8 mouse cellular contexts compared by ENCODE assay signal in the genomic region with DNA sequence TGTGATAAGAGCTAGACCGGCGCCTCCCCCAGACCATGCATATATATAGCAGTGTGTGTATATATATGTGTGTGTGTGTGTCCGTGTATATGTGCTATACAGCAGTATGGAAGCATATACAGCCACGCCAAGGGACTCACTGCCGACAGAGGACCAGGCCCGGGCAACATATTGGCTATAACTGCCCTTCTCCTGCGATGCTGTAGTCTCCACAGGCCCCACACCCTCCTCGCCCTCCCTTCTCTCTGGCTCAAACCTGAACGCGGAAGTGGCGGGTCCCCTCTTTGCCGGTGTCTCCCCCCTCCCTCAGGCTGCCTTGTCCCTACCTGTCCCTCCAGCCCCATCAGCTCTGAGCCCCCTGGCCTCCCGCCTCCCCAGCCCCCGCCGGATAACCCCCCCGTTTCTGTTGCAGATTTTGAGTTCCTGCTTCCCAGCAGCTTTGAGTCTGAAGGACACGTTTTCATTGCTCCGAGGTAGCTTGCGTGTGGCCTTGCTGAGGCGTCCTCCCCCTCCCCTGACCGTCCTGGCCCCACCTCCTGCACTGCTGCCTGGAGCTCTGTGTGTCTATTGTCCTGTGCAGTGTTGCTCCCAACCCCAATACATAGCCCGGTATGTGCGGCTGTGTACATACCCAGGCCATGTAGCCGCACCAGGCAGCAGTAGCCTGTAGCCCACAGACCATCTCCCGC. TPM values are rescaled to one million over a fixed set of nuclear protein-coding genes. Genes with fewer than 3 reads are reported as not detected.
DNase-seq lines count a peak whose midpoint lies in the region; ATAC-seq lines count a peak whose summit lies in the region.

No protein-coding gene starts in this region.

- H3K4me1 ChIP-seq in hindbrain, embryonic 11.5 days (replicated peaks; ENCODE audit: control insufficient read depth, insufficient read depth, low read length): peaks cover 8% of the 10 kb centered on the region

- peak overlapping the region; percentile 7; the same call in 1 of the 2 replicates for H3K4me2 ChIP-seq in hindbrain, embryonic 11.5 days (replicated peaks; ENCODE audit: low read depth, low read length)

- no peaks in the 10 kb centered on the region for H3K9me3 ChIP-seq in hindbrain, embryonic 11.5 days (ENCODE audit: control insufficient read depth, low read length)

- ATAC-seq in hindbrain, embryonic 11.5 days (ENCODE audit: low FRiP score): peak; percentile 52; the same call in 1 of the 2 replicates
- ATAC-seq in megakaryocyte progenitor cell, adult 5-6 weeks (replicated peaks; ENCODE audit: poor library complexity): peak; percentile 36

- no peak overlapping the region for H3K27ac ChIP-seq in hindbrain, embryonic 11.5 days (ENCODE audit: low read depth, low read length)

- 25% methylated on average over 25 of the region's 25 CpGs for WGBS in hindbrain, embryonic 11.5 days

- no peaks in the 10 kb centered on the region for H3K36me3 ChIP-seq in hindbrain, embryonic 11.5 days (ENCODE audit: control insufficient read depth, insufficient read depth, low read length)

- no peak overlapping the region for H3K4me3 ChIP-seq in hindbrain, embryonic 11.5 days (ENCODE audit: low read depth, low read length)

- peak; percentile 40 for DNase-seq in embryo, embryonic 10 days (ENCODE audit: low spot score)
- no peak for DNase-seq in embryo, embryonic 10.5 days (ENCODE audit: low spot score)
- DNase-seq in R1 (ENCODE audit: low read depth, low spot score): peak; percentile 68
- DNase-seq in hindbrain, embryonic 11.5 days (ENCODE audit: low spot score): no peak
- peak; percentile 72 for DNase-seq in thymus, postnatal 4 days
- DNase-seq in urinary bladder, adult 18-20 months (ENCODE audit: low spot score in 2 of 2): no peak
- no peak for DNase-seq in cerebellum, adult 9-11 months

- peaks cover 12% of the 10 kb centered on the region for H3K27me3 ChIP-seq in hindbrain, embryonic 11.5 days (ENCODE audit: control insufficient read depth, insufficient read depth, low read length)

- peak overlapping the region; percentile 12; the same call in 1 of the 2 replicates for H3K9ac ChIP-seq in hindbrain, embryonic 11.5 days (ENCODE audit: low read depth, low read length)

RNA-seq across cellular contexts. Expression of gene Tmem115, which starts 11.9 kb away (rescaled TPM):
- 38.8 and 46.5 TPM in 2 replicates for polyA plus RNA-seq in hindbrain, embryonic 11.5 days (2014; fragmentation: Nextera tagmentation; extraction: Ambion mirVana)
- 9.9 and 12.3 TPM in 2 replicates for total RNA-seq in megakaryocyte progenitor cell, adult 5-6 weeks (2015)
- total RNA-seq in megakaryocyte progenitor cell, adult 5-6 weeks (2017): 14.5 and 19.9 TPM in 2 replicates

RNA-seq across cellular contexts. Expression of gene Cyb561d2, which starts 20.1 kb away (rescaled TPM):
- 19.6 and 21.2 TPM in 2 replicates for polyA plus RNA-seq in hindbrain, embryonic 11.5 days (2014; fragmentation: Nextera tagmentation; extraction: Ambion mirVana)
- 19.3 and 22.8 TPM in 2 replicates for total RNA-seq in megakaryocyte progenitor cell, adult 5-6 weeks (2015)
- total RNA-seq in megakaryocyte progenitor cell, adult 5-6 weeks (2017): 12.2 and 16.3 TPM in 2 replicates

RNA-seq across cellular contexts. Expression of gene Nprl2, which starts 20.2 kb away (rescaled TPM):
- 46.2 and 46.5 TPM in 2 replicates for polyA plus RNA-seq in hindbrain, embryonic 11.5 days (2014; fragmentation: Nextera tagmentation; extraction: Ambion mirVana)
- 9.2 and 14.3 TPM in 2 replicates for total RNA-seq in megakaryocyte progenitor cell, adult 5-6 weeks (2015)
- 10.7 and 13.0 TPM in 2 replicates for total RNA-seq in megakaryocyte progenitor cell, adult 5-6 weeks (2017)

RNA-seq across cellular contexts. Expression of gene Zmynd10, which starts 25.2 kb away (rescaled TPM):
- polyA plus RNA-seq in hindbrain, embryonic 11.5 days (2014; fragmentation: Nextera tagmentation; extraction: Ambion mirVana): 3.7 and 5.0 TPM in 2 replicates
- 0.12 TPM in 1 of 2 replicates, not detected in the other for total RNA-seq in megakaryocyte progenitor cell, adult 5-6 weeks (2015)
- 0.33 and 0.37 TPM in 2 replicates for total RNA-seq in megakaryocyte progenitor cell, adult 5-6 weeks (2017)

RNA-seq across cellular contexts. Expression of gene Rassf1, which starts 29.5 kb away (rescaled TPM):
- 39.7 and 41.2 TPM in 2 replicates for polyA plus RNA-seq in hindbrain, embryonic 11.5 days (2014; fragmentation: Nextera tagmentation; extraction: Ambion mirVana)
- 27.3 and 27.4 TPM in 2 replicates for total RNA-seq in megakaryocyte progenitor cell, adult 5-6 weeks (2015)
- total RNA-seq in megakaryocyte progenitor cell, adult 5-6 weeks (2017): 35.4 and 38.8 TPM in 2 replicates

Comparison
In these comparisons a context has a peak if more than half of its experiments do, and no peak if none do; other contexts are left out.
1. DNase-seq: peak in embryo, embryonic 10 days (single experiment), R1 (single experiment) and thymus, postnatal 4 days (single experiment); none in embryo, embryonic 10.5 days (single experiment), hindbrain, embryonic 11.5 days (single experiment), urinary bladder, adult 18-20 months (0 of 2) and cerebellum, adult 9-11 months (single experiment).